Mouse (Mus musculus) CH12.LX (cell line): ENCODE results near the gene Ago4. TPM values are rescaled to one million over a fixed set of nuclear protein-coding genes. Genes with fewer than 3 reads are reported as not detected.

Experiments used
- DNase-seq: peaks from one replicate; pipeline ENCODE4 v3.0.0-alpha.2; 2013; ENCODE audit errors: extremely low read depth
- H3K27ac ChIP-seq: 2 replicates; pipeline ENCODE4 v1.5.1; 2012; ENCODE audit warnings: low read depth, mild to moderate bottlenecking, control low read depth, moderate library complexity; ENCODE audit not compliant: insufficient read depth
- H3K27me3 ChIP-seq: replicated peaks from 2 replicates; pipeline ENCODE3; 2012; ENCODE audit warnings: inconsistent platforms
- H3K36me3 ChIP-seq, 2 experiments: replicated peaks in 1 of 2; 2 replicates each; pipeline versions ENCODE3 to v1.6.1; 2012; ENCODE audit warnings: inconsistent platforms in 1 of 2, low read length in 1 of 2, mild to moderate bottlenecking in 1 of 2, mixed read lengths in 1 of 2, moderate library complexity in 1 of 2; ENCODE audit not compliant: control insufficient read depth in 1 of 2, insufficient read depth in 1 of 2
- H3K4me1 ChIP-seq, 2 experiments: 2 replicates each; pipeline ENCODE4 v1.6.1; 2012; ENCODE audit warnings: inconsistent platforms in 1 of 2, moderate library complexity in 1 of 2; ENCODE audit not compliant: insufficient read depth in 2 of 2, control insufficient read depth in 1 of 2
- H3K4me2 ChIP-seq: 2 replicates; pipeline ENCODE4 v1.6.1; 2012; ENCODE audit warnings: low read depth, mild to moderate bottlenecking, control low read depth; ENCODE audit not compliant: poor library complexity, insufficient read depth, severe bottlenecking
- H3K4me3 ChIP-seq, 3 experiments: fragments of 150-350 bp in 1 of 3; sonication (generic) in 1 of 3; replicated peaks in 1 of 3; 2 replicates each; pipeline versions ENCODE3 to v1.5.1; 2011 to 2012; ENCODE audit warnings: low read depth in 2 of 3, low read length in 2 of 3, mild to moderate bottlenecking in 2 of 3, moderate library complexity in 2 of 3, control low read depth in 1 of 3, improper control_type of control experiment in 1 of 3, inconsistent platforms in 1 of 3, mixed read lengths in 1 of 3; ENCODE audit not compliant: poor library complexity in 1 of 3
- H3K79me2 ChIP-seq: replicated peaks from 2 replicates; pipeline ENCODE4 v1.6.1; 2012; ENCODE audit warnings: mild to moderate bottlenecking, moderate library complexity; ENCODE audit not compliant: control insufficient read depth, poor library complexity, insufficient read depth, severe bottlenecking; ENCODE audit errors: extremely low read depth
- H3K9ac ChIP-seq: 2 replicates; pipeline ENCODE4 v1.6.1; 2012; ENCODE audit warnings: low read depth, mild to moderate bottlenecking, control low read depth, moderate library complexity; ENCODE audit not compliant: insufficient read depth
- H3K9me3 ChIP-seq: replicated peaks from 2 replicates; pipeline ENCODE3; 2012; ENCODE audit warnings: low read length, inconsistent platforms, mixed read lengths
- ELF1 ChIP-seq: IDR thresholded peaks from 2 replicates; pipeline ENCODE4 v1.6.1; 2014; ENCODE audit warnings: low read depth, mild to moderate bottlenecking, inconsistent platforms, low read length, improper control_type of control experiment
- HCFC1 ChIP-seq: IDR thresholded peaks from 2 replicates; pipeline ENCODE4 v1.6.1; 2012; ENCODE audit warnings: low read depth, mild to moderate bottlenecking, inconsistent platforms, low read length, improper control_type of control experiment
- KAT2A ChIP-seq: IDR thresholded peaks from 2 replicates; pipeline ENCODE4 v1.6.1; 2012; ENCODE audit warnings: low read length, improper control_type of control experiment, inconsistent platforms; ENCODE audit not compliant: insufficient replicate concordance
- MXI1 ChIP-seq: IDR thresholded peaks from 2 replicates; pipeline ENCODE4 v1.6.1; 2011; ENCODE audit warnings: mild to moderate bottlenecking, low read depth, low read length, improper control_type of control experiment
- NELFE ChIP-seq: IDR thresholded peaks from 2 replicates; pipeline ENCODE4 v1.6.1; 2011; ENCODE audit warnings: low read depth, low read length, improper control_type of control experiment
- RAD21 ChIP-seq: IDR thresholded peaks from 2 replicates; pipeline ENCODE4 v1.6.1; 2011; ENCODE audit warnings: low read depth, mild to moderate bottlenecking, low read length, improper control_type of control experiment, moderate library complexity
- SMC3 ChIP-seq: IDR thresholded peaks from 2 replicates; pipeline ENCODE4 v1.6.1; 2011; ENCODE audit warnings: low read depth, low read length, improper control_type of control experiment
- TBP ChIP-seq: conservative IDR thresholded peaks from 2 replicates; pipeline ENCODE4 v1.6.1; 2011; ENCODE audit warnings: low read depth, low read length, improper control_type of control experiment
- UBTF ChIP-seq: IDR thresholded peaks from 2 replicates; pipeline ENCODE4 v1.6.1; 2012; ENCODE audit warnings: low read depth, mild to moderate bottlenecking, inconsistent platforms, low read length, improper control_type of control experiment, moderate library complexity
- dilution Hi-C: fragments of 300-500 bp; cut with MboI; formaldehyde crosslinking; loops from 2 replicates; pipeline ENCODE4 v1.14.3; 2020; ENCODE audit warnings: low sequenced_read_pairs; ENCODE audit not compliant: extremely low pct_unique_long_range_greater_than_20kb, extremely low pct_ligation_motif_present
- in situ Hi-C: fragments of 300-500 bp; cut with MboI; formaldehyde crosslinking; loops from 3 replicates; pipeline ENCODE4 v1.14.3; 2019; ENCODE audit warnings: low sequenced_read_pairs, low pct_ligation_motif_present, low pct_unique_long_range_greater_than_20kb, mixed read lengths
- polyA plus RNA-seq: library from polyadenylated mRNA; unstranded; fragments of >175 nt; gene quantifications from 2 replicates; pipeline ENCODE4 v1.2.1, GENCODE M21; 2012; ENCODE audit warnings: low read depth; ENCODE audit not compliant: insufficient read length
- total RNA-seq, 2 experiments: library from RNA; depleted of rRNA; stranded (reverse); fragments of 300-350 nt in 1 of 2; fragments of >200 nt in 1 of 2; gene quantifications; 2 replicates each; pipeline ENCODE4 v1.2.3; 2012 to 2014

The Ago4 gene
- total and polyA plus RNA-seq, 3 experiments: 1.2 to 2.6 (median 1.3) TPM

- H3K36me3 ChIP-seq: peaks cover 47 to 83% of the 10 kb centered on the region in 2 experiments
- H3K27ac ChIP-seq: no peak overlapping the region
- no peaks in the 10 kb centered on the region for H3K27me3 ChIP-seq
- no peaks in the 10 kb centered on the region for H3K4me1 ChIP-seq
- in situ Hi-C loops: no loop called here
- H3K4me3 ChIP-seq: no peak overlapping the region
- no peak overlapping the region for H3K4me2 ChIP-seq
- no peak overlapping the region for H3K9ac ChIP-seq
- dilution Hi-C loops: no loop called here
- TF ChIP-seq SMC3 (no peak), NELFE (no peak), MXI1 (no peak), HCFC1 (no peak), RAD21 (no peak), ELF1 (no peak), KAT2A (no peak), UBTF (no peak), TBP (no peak)
- no peaks in the 10 kb centered on the region for H3K9me3 ChIP-seq
- no peak for DNase-seq
- no peaks in the 10 kb centered on the region for H3K79me2 ChIP-seq
Measured at GRCm38 (mm10) chr4:126444528-126444927, 88.7 kb downstream of the Ago4 start.

Other genes with a start within 250 kb of the Ago4 start
- not detected in 2 replicates for gene Col8a2, start 246.7 kb downstream of the Ago4 start, total RNA-seq (2012; rRNA removed)
- not detected in 2 replicates for gene Col8a2, start 246.7 kb downstream of the Ago4 start, total RNA-seq (2014; rRNA removed)
- gene Col8a2, start 246.7 kb downstream of the Ago4 start, polyA plus RNA-seq: not detected in 2 replicates
- gene Adprhl2, start 211.8 kb downstream of the Ago4 start, total RNA-seq (2012; rRNA removed): 68.5 and 74.0 TPM in 2 replicates
- gene Adprhl2, start 211.8 kb downstream of the Ago4 start, total RNA-seq (2014; rRNA removed): 57.3 and 59.7 TPM in 2 replicates
- gene Adprhl2, start 211.8 kb downstream of the Ago4 start, polyA plus RNA-seq: 52.0 and 62.4 TPM in 2 replicates
- 0.08 and 0.13 TPM in 2 replicates for gene Tekt2, start 207.8 kb downstream of the Ago4 start, total RNA-seq (2012; rRNA removed)
- not detected in 2 replicates for gene Tekt2, start 207.8 kb downstream of the Ago4 start, total RNA-seq (2014; rRNA removed)
- gene Tekt2, start 207.8 kb downstream of the Ago4 start, polyA plus RNA-seq: 0.24 and 0.64 TPM in 2 replicates
- gene Ago3, start 103.9 kb downstream of the Ago4 start, total RNA-seq (2012; rRNA removed): 6.7 and 6.9 TPM in 2 replicates
- gene Ago3, start 103.9 kb downstream of the Ago4 start, total RNA-seq (2014; rRNA removed): 4.6 and 5.3 TPM in 2 replicates
- 3.8 and 5.3 TPM in 2 replicates for gene Ago3, start 103.9 kb downstream of the Ago4 start, polyA plus RNA-seq
- 10.8 and 10.9 TPM in 2 replicates for gene Ago1, start 64.9 kb downstream of the Ago4 start, total RNA-seq (2012; rRNA removed)
- gene Ago1, start 64.9 kb downstream of the Ago4 start, total RNA-seq (2014; rRNA removed): 6.2 and 6.9 TPM in 2 replicates
- gene Ago1, start 64.9 kb downstream of the Ago4 start, polyA plus RNA-seq: 23.1 and 29.0 TPM in 2 replicates
- 34.9 and 49.4 TPM in 2 replicates for gene Clspn, start 23.5 kb upstream of the Ago4 start, total RNA-seq (2012; rRNA removed)
- 25.4 and 25.5 TPM in 2 replicates for gene Clspn, start 23.5 kb upstream of the Ago4 start, total RNA-seq (2014; rRNA removed)
- 90.0 and 103 TPM in 2 replicates for gene Clspn, start 23.5 kb upstream of the Ago4 start, polyA plus RNA-seq
- gene 5730409E04Rik, start 76.3 kb upstream of the Ago4 start, total RNA-seq (2012; rRNA removed): 4.1 and 4.7 TPM in 2 replicates
- 4.7 and 5.8 TPM in 2 replicates for gene 5730409E04Rik, start 76.3 kb upstream of the Ago4 start, total RNA-seq (2014; rRNA removed)
- 8.1 and 8.7 TPM in 2 replicates for gene 5730409E04Rik, start 76.3 kb upstream of the Ago4 start, polyA plus RNA-seq
- gene Psmb2, start 144.2 kb upstream of the Ago4 start, total RNA-seq (2012; rRNA removed): 225 and 266 TPM in 2 replicates
- gene Psmb2, start 144.2 kb upstream of the Ago4 start, total RNA-seq (2014; rRNA removed): 391 and 447 TPM in 2 replicates
- 356 and 395 TPM in 2 replicates for gene Psmb2, start 144.2 kb upstream of the Ago4 start, polyA plus RNA-seq
- gene Tfap2e, start 202.8 kb upstream of the Ago4 start, total RNA-seq (2012; rRNA removed): not detected in 2 replicates
- not detected in 2 replicates for gene Tfap2e, start 202.8 kb upstream of the Ago4 start, total RNA-seq (2014; rRNA removed)
- not detected in 2 replicates for gene Tfap2e, start 202.8 kb upstream of the Ago4 start, polyA plus RNA-seq
- 30.6 and 37.1 TPM in 2 replicates for gene Ncdn, start 220.0 kb upstream of the Ago4 start, total RNA-seq (2012; rRNA removed)
- gene Ncdn, start 220.0 kb upstream of the Ago4 start, total RNA-seq (2014; rRNA removed): 18.6 and 18.7 TPM in 2 replicates
- 36.3 and 41.2 TPM in 2 replicates for gene Ncdn, start 220.0 kb upstream of the Ago4 start, polyA plus RNA-seq
- 12.7 and 17.0 TPM in 2 replicates for gene AU040320, start 220.1 kb upstream of the Ago4 start, total RNA-seq (2012; rRNA removed)
- gene AU040320, start 220.1 kb upstream of the Ago4 start, total RNA-seq (2014; rRNA removed): 3.0 and 3.1 TPM in 2 replicates
- gene AU040320, start 220.1 kb upstream of the Ago4 start, polyA plus RNA-seq: 14.7 and 15.2 TPM in 2 replicates